Mouse (Mus musculus) liver, embryonic 14.5 days (tissue): Measurements from ENCODE around the gene Cfl2. TPM values are rescaled to one million over a fixed set of nuclear protein-coding genes. Genes with fewer than 3 reads are reported as not detected.
"Not testable (repeated sequence)": the region's sequence is repeated elsewhere in the genome, so short reads cannot be mapped to it uniquely, and the experiment has no call there.

Source experiments
- ATAC-seq: fragments of 200-750 bp; cut with Nextera tagmentation; 2 replicates; pipeline ENCODE4 v1.8.0; 2017; ENCODE audit warnings: moderate number of reproducible peaks, mild to moderate bottlenecking, moderate library complexity; ENCODE audit not compliant: insufficient read depth
- DNase-seq, 3 experiments: peaks; one replicate each; pipeline ENCODE4 v3.0.0-alpha.2; 2012 to 2013; ENCODE audit warnings: low read depth in 3 of 3, low spot score in 3 of 3
- H3K27ac ChIP-seq: fragments of 300-500 bp; sonication (generic); 2 replicates; pipeline ENCODE4 v1.5.1; 2014; ENCODE audit warnings: moderate library complexity, mild to moderate bottlenecking, control low read depth, inconsistent platforms
- H3K27me3 ChIP-seq: fragments of 300-500 bp; sonication (generic); 2 replicates; pipeline ENCODE4 v1.6.1; 2014; ENCODE audit warnings: mild to moderate bottlenecking, low read length, moderate library complexity; ENCODE audit not compliant: control insufficient read depth, insufficient read depth
- H3K36me3 ChIP-seq: fragments of 300-500 bp; sonication (generic); replicated peaks from 2 replicates; pipeline ENCODE4 v1.6.1; 2014; ENCODE audit warnings: low read depth; ENCODE audit not compliant: control insufficient read depth, insufficient read depth
- H3K4me1 ChIP-seq, 2 experiments: fragments of 200-500 bp in 1 of 2; fragments of 300-500 bp in 1 of 2; sonication (generic) in 1 of 2; replicated peaks; 2 replicates each; pipeline ENCODE4 v1.6.1; 2012 to 2014; ENCODE audit warnings: antibody characterized with exemption in 1 of 2, inconsistent platforms in 1 of 2, low read length in 1 of 2; ENCODE audit not compliant: control insufficient read depth in 2 of 2, insufficient read depth in 2 of 2
- H3K4me2 ChIP-seq: fragments of 300-500 bp; sonication (generic); 2 replicates; pipeline ENCODE4 v1.6.1; 2014; ENCODE audit warnings: low read depth, mild to moderate bottlenecking, control low read depth, moderate library complexity
- H3K4me3 ChIP-seq, 2 experiments: fragments of 200-500 bp in 1 of 2; fragments of 300-500 bp in 1 of 2; sonication (generic) in 1 of 2; 2 replicates each; pipeline ENCODE4 v1.5.1; 2012 to 2014; ENCODE audit warnings: low read depth in 2 of 2, low read length in 2 of 2, mild to moderate bottlenecking in 2 of 2, control low read depth in 1 of 2, inconsistent platforms in 1 of 2, moderate library complexity in 1 of 2; ENCODE audit not compliant: insufficient read depth in 1 of 2
- H3K9ac ChIP-seq: fragments of 300-500 bp; sonication (generic); replicated peaks from 2 replicates; pipeline ENCODE4 v1.6.1; 2014; ENCODE audit warnings: mild to moderate bottlenecking, control low read depth, moderate library complexity
- H3K9me3 ChIP-seq: fragments of 300-500 bp; sonication (generic); 2 replicates; pipeline ENCODE4 v1.6.1; 2016; ENCODE audit warnings: low read length, mixed read lengths; ENCODE audit not compliant: control insufficient read depth
- CTCF ChIP-seq: IDR thresholded peaks from 2 replicates; pipeline ENCODE4 v1.5.1; 2016; ENCODE audit warnings: antibody characterized with exemption, low read depth, control low read depth
- EP300 ChIP-seq: IDR thresholded peaks from 2 replicates; pipeline ENCODE4 v1.6.1; 2016; ENCODE audit warnings: antibody characterized with exemption, low read depth
- WGBS: fragments of 180-500 bp; shearing (Covaris S2); extraction: QIAGEN DNeasy Blood & Tissue Kit; methylation state at CpG from one replicate; pipeline ENCODE4 v1.1.7; 2014; ENCODE audit not compliant: insufficient replicate concordance; 5-methylcytosine and 5-hydroxymethylcytosine counted together
- polyA plus RNA-seq, 2 experiments: library from polyadenylated mRNA; depleted of rRNA in 1 of 2; stranded (reverse) in 1 of 2; unstranded in 1 of 2; fragments of >200 nt; fragmentation: Nextera tagmentation in 1 of 2; extraction: Ambion mirVana in 1 of 2; gene quantifications; 2 replicates each; pipeline versions ENCODE4 v1.2.1 to v1.2.3; 2012 to 2014

Cfl2 gene
- polyA plus RNA-seq, 2 experiments, result 8.8 to 34.3 TPM

DNA sequence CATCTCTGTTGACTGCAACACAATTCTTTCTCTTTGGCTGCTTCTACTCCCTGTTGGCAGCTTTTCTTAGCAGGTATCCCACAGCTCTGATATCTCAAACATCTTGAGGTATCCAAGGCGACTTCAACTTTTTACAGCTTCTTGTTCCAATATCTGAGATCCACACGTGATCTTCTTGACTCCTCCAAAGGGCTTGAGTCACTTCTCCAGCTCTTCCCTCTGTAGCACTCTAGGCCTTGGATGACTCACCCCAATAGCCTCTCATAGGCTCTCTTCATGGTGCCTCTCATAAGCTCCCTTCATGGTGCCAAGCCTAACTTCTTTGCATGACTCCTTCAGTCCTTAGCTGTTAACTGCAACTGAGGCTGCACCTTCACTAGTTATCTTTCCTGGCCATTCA lies 22.9 kb downstream of the Cfl2 start:
- Histone ChIP-seq H3K4me1 (peaks cover 0 to 5% of the 10 kb centered on the region in 2 experiments; a peak in 2 of 4 replicates), H3K9ac (no peak overlapping the region), H3K27me3 (no peaks in the 10 kb centered on the region), H3K4me2 (no peak overlapping the region), H3K27ac (no peak overlapping the region), H3K36me3 (no peaks in the 10 kb centered on the region), H3K9me3 (no peaks in the 10 kb centered on the region), H3K4me3 (no peak overlapping the region)
- WGBS, result 57% methylated on average over 2 of the region's 2 CpGs
- TF ChIP-seq EP300 (no peak), CTCF (no peak)
- DNase-seq (no peak), ATAC-seq (no peak)

DNA sequence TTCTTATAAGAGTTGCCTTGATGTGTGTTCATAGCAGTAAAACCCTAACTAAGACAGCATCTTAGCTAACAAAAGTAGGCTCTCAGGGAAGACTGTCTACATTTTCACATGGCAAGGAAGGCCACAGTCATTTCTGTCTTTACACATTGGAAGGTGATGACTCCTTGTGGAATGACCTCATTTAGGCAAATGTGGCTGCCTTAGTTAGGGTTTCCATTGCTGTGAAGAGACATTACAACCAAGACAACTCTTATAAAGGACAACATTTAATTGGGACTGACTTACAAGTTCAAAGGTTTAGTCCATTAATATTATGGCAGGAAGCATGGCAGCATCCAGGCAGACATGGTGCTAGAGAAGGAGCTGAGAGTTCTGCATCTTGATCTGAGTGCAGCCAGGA lies 23.7 kb downstream of the Cfl2 start:
- no peak for DNase-seq

DNA sequence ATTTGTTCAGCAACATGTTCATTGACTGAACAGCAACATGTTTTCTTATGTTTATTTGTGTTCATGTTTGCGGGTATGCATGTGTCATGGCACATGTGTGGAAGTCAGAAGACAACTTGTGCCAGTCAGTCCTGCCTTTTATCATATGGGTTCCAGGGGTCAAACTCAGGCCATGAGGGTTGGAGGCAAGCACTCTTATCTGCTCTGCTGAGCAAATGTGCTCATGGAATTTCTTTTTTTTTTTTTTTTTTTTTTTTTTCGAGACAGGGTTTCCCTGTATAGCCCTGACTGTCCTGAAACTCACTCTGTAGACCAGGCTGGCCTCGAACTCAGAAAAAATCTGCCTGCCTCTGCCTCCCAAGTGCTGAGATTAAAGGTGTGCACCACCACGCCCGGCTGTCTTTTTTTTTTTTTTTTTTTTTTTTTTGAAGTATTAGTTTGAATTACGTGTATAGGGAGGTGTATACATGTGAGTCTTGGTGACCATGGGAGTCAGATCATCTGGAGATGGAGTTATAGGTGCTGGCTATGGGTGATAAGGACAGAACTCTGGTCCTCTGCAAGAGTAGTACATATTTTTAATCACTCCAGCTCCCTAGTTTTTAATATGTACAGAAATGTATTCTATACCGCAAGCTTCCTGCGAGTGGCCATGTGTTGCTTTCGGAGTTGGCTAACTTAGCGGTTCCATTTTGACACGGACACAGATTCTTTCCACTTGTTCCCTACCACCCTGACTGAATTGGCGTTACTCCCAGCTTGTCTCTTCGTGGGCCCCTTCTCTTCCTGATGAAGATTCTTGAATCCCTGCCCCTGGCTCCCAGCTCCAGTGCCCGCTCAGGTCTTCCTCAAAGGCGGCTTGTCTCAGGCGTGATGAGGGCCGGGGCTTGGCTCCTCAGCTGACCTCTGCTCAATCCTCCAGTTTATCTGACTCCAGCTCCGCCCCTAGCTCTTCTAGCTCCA lies 26.8 kb downstream of the Cfl2 start:
- H3K9ac ChIP-seq, result no peak overlapping the region
- no peaks in the 10 kb centered on the region for H3K9me3 ChIP-seq
- no peaks in the 10 kb centered on the region for H3K36me3 ChIP-seq
- H3K27me3 ChIP-seq, result no peaks in the 10 kb centered on the region
- ATAC-seq, result no peak
- no peak overlapping the region for H3K4me2 ChIP-seq
- peaks cover 0 to 7% of the 10 kb centered on the region in 2 experiments; a peak in 2 of 4 replicates for H3K4me1 ChIP-seq
- no peak for TF ChIP-seq CTCF
- no peak for TF ChIP-seq EP300
- no peak overlapping the region for H3K4me3 ChIP-seq
- WGBS, result 71% methylated on average over 17 of the region's 18 CpGs
- H3K27ac ChIP-seq, result no peak overlapping the region
- DNase-seq, result no peak

More for the DNA sequence above, 23.7 kb downstream of the Cfl2 start:
- Histone ChIP-seq H3K4me2 (no peak overlapping the region), H3K36me3 (no peaks in the 10 kb centered on the region), H3K27ac (no peak overlapping the region), H3K4me3 (no peak overlapping the region), H3K9me3 (no peaks in the 10 kb centered on the region), H3K4me1 (peaks cover 0 to 7% of the 10 kb centered on the region in 2 experiments; a peak in 2 of 4 replicates), H3K9ac (no peak overlapping the region), H3K27me3 (no peaks in the 10 kb centered on the region)
- no peak for ATAC-seq
- TF ChIP-seq EP300 (no peak), CTCF (no peak)

DNA sequence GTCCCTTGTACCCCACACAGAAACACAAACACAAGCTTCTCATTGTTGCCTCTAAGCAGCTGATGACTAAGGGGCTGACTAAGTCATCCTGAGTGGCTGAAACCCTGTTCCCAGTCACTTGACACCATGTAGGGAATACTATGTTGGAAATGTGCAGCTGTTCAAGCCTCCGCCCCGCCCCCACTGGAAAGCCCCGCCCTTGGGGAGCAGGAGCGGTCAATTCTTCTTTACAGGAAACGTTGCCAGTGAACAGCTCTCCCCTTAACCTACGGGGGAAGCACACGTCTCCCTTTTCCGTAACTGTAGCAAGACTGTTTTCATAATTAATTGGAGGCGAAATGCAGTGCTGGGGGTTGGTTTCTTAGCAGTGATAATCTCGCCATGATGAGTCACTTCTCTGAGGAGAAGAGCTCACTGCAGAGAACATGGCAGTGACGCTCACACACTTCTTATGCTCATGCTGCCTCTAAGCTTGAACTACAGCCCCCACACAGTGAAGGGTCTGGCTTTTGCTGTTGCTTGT lies 27.7 kb downstream of the Cfl2 start:
- peaks cover 0 to 7% of the 10 kb centered on the region in 2 experiments; a peak in 2 of 4 replicates for H3K4me1 ChIP-seq
- ATAC-seq (peak; percentile 47; the same call in 1 of the 2 replicates), DNase-seq (peak in 2 of 3 experiments; percentile 9 to 27)
- peak overlapping the region; percentile 33 to 53 for H3K4me3 ChIP-seq
- no peaks in the 10 kb centered on the region for H3K9me3 ChIP-seq
- no peak overlapping the region for H3K27ac ChIP-seq
- no peak for TF ChIP-seq EP300
- no peak for TF ChIP-seq CTCF
- H3K27me3 ChIP-seq, result no peaks in the 10 kb centered on the region
- H3K36me3 ChIP-seq, result no peaks in the 10 kb centered on the region
- H3K4me2 ChIP-seq, result peak overlapping the region; percentile 51
- 3% methylated on average over 11 of the region's 11 CpGs for WGBS
- no peak overlapping the region for H3K9ac ChIP-seq

- no peak overlapping the region for H3K9ac ChIP-seq
- 55% methylated on average over 9 of the region's 9 CpGs for WGBS
These were observed 28.7 kb downstream of the Cfl2 start for GRCm38 (mm10) chr12:54833856-54834399.

DNA sequence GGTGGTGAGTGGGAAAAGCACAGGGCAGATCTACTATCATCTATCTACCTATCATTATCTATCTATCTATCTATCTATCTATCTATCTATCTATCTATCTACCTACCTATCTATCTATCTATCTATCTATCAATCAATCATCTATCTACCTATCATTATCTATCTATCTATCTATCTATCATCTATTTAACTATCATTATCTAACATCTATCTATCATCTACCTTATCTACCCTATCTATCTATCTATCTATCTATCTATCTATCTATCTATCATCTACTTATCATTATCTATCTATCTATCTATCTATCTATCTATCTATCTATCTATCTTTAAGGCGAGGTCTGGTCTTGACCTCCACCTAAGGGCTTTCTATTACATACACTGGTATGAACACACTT lies 30.8 kb downstream of the Cfl2 start:
- H3K36me3 ChIP-seq, H3K4me3 ChIP-seq, H3K27me3 ChIP-seq, H3K27ac ChIP-seq, H3K9me3 ChIP-seq, H3K4me1 ChIP-seq, ATAC-seq, DNase-seq, H3K4me2 ChIP-seq, H3K9ac ChIP-seq: not testable (repeated sequence)
- 59% methylated on average over 1 of the region's 1 CpGs for WGBS

More at GRCm38 (mm10) chr12:54833856-54834399, 28.7 kb downstream of the Cfl2 start:
- peaks cover 0 to 7% of the 10 kb centered on the region in 2 experiments; a peak in 2 of 4 replicates for H3K4me1 ChIP-seq
- no peak overlapping the region for H3K4me3 ChIP-seq
- ATAC-seq (no peak), DNase-seq (no peak)
- no peak overlapping the region for H3K4me2 ChIP-seq
- H3K9me3 ChIP-seq, result no peaks in the 10 kb centered on the region
- TF ChIP-seq EP300 (no peak), CTCF (no peak)
- no peaks in the 10 kb centered on the region for H3K27me3 ChIP-seq
- H3K27ac ChIP-seq, result no peak overlapping the region
- H3K36me3 ChIP-seq, result no peaks in the 10 kb centered on the region
